Mouse (Mus musculus): Measurements from ENCODE around the gene AU040320. TPM values are rescaled to one million over a fixed set of nuclear protein-coding genes. Genes with fewer than 3 reads are reported as not detected.

Gene AU040320
- polyA plus RNA-seq, 1 experiment, result 56.6 TPM

DNA sequence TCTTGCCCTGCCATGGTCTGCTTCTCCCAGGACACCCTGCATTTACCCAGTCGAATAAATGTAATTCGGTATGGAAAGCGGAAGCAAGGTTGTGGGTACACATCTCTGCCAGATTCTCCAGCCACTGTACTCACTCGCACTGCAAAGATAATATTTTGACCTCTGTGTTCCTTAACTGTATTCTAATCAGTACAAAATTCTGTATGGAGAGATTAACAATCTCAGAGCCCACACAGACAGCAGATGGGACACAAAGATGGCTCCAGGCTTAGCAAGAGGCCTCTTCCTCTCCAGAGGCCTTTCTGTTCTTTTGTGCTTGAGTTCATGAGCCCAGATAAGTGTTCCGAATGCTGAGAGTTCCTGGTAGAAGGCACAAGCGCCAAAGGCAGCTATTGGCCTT lies 20.5 kb downstream of the AU040320 start:
- H3K27me3 ChIP-seq (replicated peaks; ENCODE audit: control insufficient read depth, insufficient read depth, low read length), result no peaks in the 10 kb centered on the region
- no peaks in the 10 kb centered on the region for H3K36me3 ChIP-seq (ENCODE audit: control insufficient read depth, insufficient read depth, low read length)
- H3K27ac ChIP-seq (ENCODE audit: insufficient read depth, low read depth, low read length), result no peak overlapping the region
- WGBS, result 95% methylated on average over 6 of the region's 6 CpGs
- no peak overlapping the region for H3K4me3 ChIP-seq (ENCODE audit: insufficient read depth, low read depth, low read length)
- H3K4me1 ChIP-seq (ENCODE audit: control insufficient read depth, insufficient read depth, low read length), result no peaks in the 10 kb centered on the region
- DNase-seq, result no peak
- TF ChIP-seq CTCF (conservative IDR thresholded peaks at IDR 0.05; ENCODE audit: insufficient read depth, insufficient read length, low read depth, low read length) (no peak), POLR2A (IDR thresholded peaks at IDR 0.05; ENCODE audit: low read depth, low read length) (no peak)

GRCm38 (mm10) chr4:126775182-126775581 lies 21.8 kb downstream of the AU040320 start:
- no peak for TF ChIP-seq POLR2A (IDR thresholded peaks at IDR 0.05; ENCODE audit: low read depth, low read length)
- TF ChIP-seq CTCF (conservative IDR thresholded peaks at IDR 0.05; ENCODE audit: insufficient read depth, insufficient read length, low read depth, low read length), result no peak
- no peak for DNase-seq
- H3K4me3 ChIP-seq (ENCODE audit: insufficient read depth, low read depth, low read length), result no peak overlapping the region
- H3K36me3 ChIP-seq (ENCODE audit: control insufficient read depth, insufficient read depth, low read length), result no peaks in the 10 kb centered on the region
- 61% methylated on average over 1 of the region's 1 CpGs for WGBS
- no peak overlapping the region for H3K27ac ChIP-seq (ENCODE audit: insufficient read depth, low read depth, low read length)
- H3K27me3 ChIP-seq (replicated peaks; ENCODE audit: control insufficient read depth, insufficient read depth, low read length), result no peaks in the 10 kb centered on the region
- H3K4me1 ChIP-seq (ENCODE audit: control insufficient read depth, insufficient read depth, low read length), result no peaks in the 10 kb centered on the region

DNA sequence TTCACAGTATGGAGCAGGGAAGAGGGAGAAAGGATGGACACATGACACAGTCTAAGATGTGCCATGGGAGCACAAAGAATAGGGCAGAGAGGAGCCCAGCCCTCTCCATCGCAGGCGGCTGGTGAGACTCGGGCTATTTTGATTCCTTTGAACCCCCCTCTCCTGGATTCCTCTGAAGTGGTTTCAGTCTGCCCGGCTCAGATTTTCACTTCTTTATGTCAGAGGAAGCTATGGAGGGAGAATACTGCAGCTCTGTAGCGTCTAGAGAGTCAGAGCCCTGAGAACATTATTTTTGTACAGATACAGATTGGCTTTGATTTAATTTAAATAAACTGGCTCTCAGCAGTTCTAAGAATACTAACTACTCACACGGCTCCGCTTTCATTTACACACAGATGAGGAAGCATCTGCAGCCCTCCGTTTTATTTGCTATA lies 25.8 kb downstream of the AU040320 start:
- 56% methylated on average over 8 of the region's 8 CpGs for WGBS
- Histone ChIP-seq H3K27ac (ENCODE audit: insufficient read depth, low read depth, low read length) (no peak overlapping the region), H3K27me3 (replicated peaks; ENCODE audit: control insufficient read depth, insufficient read depth, low read length) (no peaks in the 10 kb centered on the region), H3K4me3 (ENCODE audit: insufficient read depth, low read depth, low read length) (no peak overlapping the region), H3K36me3 (ENCODE audit: control insufficient read depth, insufficient read depth, low read length) (no peaks in the 10 kb centered on the region), H3K4me1 (ENCODE audit: control insufficient read depth, insufficient read depth, low read length) (no peaks in the 10 kb centered on the region)
- no peak for DNase-seq
- no peak for TF ChIP-seq POLR2A (IDR thresholded peaks at IDR 0.05; ENCODE audit: low read depth, low read length)
- TF ChIP-seq CTCF (conservative IDR thresholded peaks at IDR 0.05; ENCODE audit: insufficient read depth, insufficient read length, low read depth, low read length), result no peak

DNA sequence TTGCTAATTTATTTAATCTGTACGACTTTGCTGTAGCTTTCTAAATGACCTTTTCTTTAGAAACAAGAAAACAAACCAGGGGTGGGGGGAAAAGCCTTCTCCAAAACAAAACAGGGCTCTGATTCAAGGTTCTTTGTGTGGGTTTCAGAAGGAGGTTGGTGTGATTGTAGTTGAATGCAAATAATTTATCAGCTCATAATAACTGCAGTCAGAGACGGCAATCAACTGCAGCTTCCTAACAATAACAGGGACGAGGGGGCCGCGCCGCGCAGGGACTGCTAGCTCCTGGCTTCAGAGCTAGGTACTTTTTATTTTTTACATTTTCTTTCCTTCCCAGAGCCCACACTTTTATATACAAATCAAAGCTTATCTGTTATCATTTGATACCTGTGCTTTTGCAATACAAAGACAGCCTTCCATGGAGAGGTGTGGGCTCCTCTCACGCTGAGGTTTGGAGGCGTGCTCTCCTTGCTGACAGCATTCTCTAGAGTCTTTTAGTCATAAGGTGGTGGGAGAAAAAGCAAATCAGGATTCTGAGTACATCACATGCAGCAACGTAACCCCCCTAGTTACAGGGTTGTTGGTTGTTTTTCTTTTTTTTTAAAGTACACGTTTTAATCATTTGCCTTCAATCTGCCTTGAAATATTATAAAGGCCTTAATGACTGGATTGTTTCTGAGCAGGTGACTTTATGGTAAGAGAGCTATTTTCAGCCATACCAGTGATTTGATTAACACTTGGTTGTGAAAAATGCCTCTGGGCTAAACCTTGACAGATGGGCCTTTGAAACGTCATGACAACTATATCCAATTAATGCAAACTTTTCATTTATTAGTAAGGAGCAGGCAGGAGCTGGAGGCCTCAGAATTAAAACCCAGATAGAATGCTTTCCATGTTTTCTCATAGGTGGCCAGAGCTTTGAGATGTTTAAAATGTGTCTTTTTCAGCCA lies 26.8 kb downstream of the AU040320 start:
- H3K27me3 ChIP-seq (replicated peaks; ENCODE audit: control insufficient read depth, insufficient read depth, low read length), result no peaks in the 10 kb centered on the region
- no peaks in the 10 kb centered on the region for H3K36me3 ChIP-seq (ENCODE audit: control insufficient read depth, insufficient read depth, low read length)
- no peak overlapping the region for H3K4me3 ChIP-seq (ENCODE audit: insufficient read depth, low read depth, low read length)
- H3K4me1 ChIP-seq (ENCODE audit: control insufficient read depth, insufficient read depth, low read length), result no peaks in the 10 kb centered on the region
- TF ChIP-seq POLR2A (IDR thresholded peaks at IDR 0.05; ENCODE audit: low read depth, low read length) (no peak), CTCF (conservative IDR thresholded peaks at IDR 0.05; ENCODE audit: insufficient read depth, insufficient read length, low read depth, low read length) (no peak)
- no peak overlapping the region for H3K27ac ChIP-seq (ENCODE audit: insufficient read depth, low read depth, low read length)
- 78% methylated on average over 12 of the region's 12 CpGs for WGBS
- no peak for DNase-seq

DNA sequence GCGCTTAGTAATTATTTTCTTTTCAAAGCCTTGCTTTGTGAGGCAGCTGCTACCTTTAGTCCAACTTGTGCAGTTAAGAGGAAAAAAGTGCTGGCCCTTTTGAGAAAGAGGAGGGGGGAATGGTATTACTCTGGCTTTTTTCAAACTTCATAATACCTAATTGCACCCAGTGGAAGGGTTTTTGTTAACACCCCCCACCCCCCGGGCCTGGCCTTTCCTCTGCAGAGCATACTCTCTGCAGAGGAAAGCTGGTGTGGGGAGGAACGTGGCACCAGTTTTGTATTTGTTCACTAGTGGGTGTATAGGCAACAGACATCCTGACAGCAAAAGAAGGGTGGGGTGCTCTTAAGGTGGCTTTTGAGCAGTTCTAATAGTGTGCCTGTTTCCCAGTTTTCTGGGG lies 28.5 kb downstream of the AU040320 start:
- DNase-seq, result no peak
- TF ChIP-seq CTCF (conservative IDR thresholded peaks at IDR 0.05; ENCODE audit: insufficient read depth, insufficient read length, low read depth, low read length), result no peak
- TF ChIP-seq POLR2A (IDR thresholded peaks at IDR 0.05; ENCODE audit: low read depth, low read length), result no peak
- Histone ChIP-seq H3K27me3 (replicated peaks; ENCODE audit: control insufficient read depth, insufficient read depth, low read length) (no peaks in the 10 kb centered on the region), H3K36me3 (ENCODE audit: control insufficient read depth, insufficient read depth, low read length) (no peaks in the 10 kb centered on the region), H3K4me3 (ENCODE audit: insufficient read depth, low read depth, low read length) (no peak overlapping the region), H3K27ac (ENCODE audit: insufficient read depth, low read depth, low read length) (no peak overlapping the region), H3K4me1 (ENCODE audit: control insufficient read depth, insufficient read depth, low read length) (no peaks in the 10 kb centered on the region)
- 89% methylated on average over 3 of the region's 3 CpGs for WGBS

- DNase-seq, result no peak
- Histone ChIP-seq H3K27ac (ENCODE audit: insufficient read depth, low read depth, low read length) (no peak overlapping the region), H3K27me3 (replicated peaks; ENCODE audit: control insufficient read depth, insufficient read depth, low read length) (no peaks in the 10 kb centered on the region), H3K36me3 (ENCODE audit: control insufficient read depth, insufficient read depth, low read length) (no peaks in the 10 kb centered on the region), H3K4me1 (ENCODE audit: control insufficient read depth, insufficient read depth, low read length) (no peaks in the 10 kb centered on the region), H3K4me3 (ENCODE audit: insufficient read depth, low read depth, low read length) (no peak overlapping the region)
- WGBS, result 83% methylated on average over 8 of the region's 8 CpGs
- TF ChIP-seq POLR2A (IDR thresholded peaks at IDR 0.05; ENCODE audit: low read depth, low read length), result no peak
- no peak for TF ChIP-seq CTCF (conservative IDR thresholded peaks at IDR 0.05; ENCODE audit: insufficient read depth, insufficient read length, low read depth, low read length)
These were observed 29.2 kb downstream of the AU040320 start for GRCm38 (mm10) chr4:126782512-126782911.

DNA sequence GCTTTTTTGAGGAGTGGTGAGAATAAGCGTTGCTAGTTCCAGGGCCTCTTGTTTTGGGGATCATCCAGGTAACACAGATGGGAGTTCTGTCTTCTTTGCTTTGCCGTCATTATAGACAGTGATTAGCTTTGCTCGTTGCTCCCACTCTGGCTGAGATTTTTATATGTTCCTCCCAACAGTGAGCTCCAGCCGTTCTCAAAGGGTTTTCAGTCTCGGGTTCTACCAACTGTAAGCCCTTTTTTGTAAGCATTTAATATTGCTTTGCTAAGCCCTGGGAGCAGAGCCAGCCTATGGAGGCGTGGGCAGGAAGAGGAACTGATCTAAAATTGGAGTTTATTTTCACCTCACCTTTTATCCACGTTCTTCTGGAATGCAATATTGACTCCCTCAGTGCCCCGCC lies 29.7 kb downstream of the AU040320 start:
- Histone ChIP-seq H3K36me3 (ENCODE audit: control insufficient read depth, insufficient read depth, low read length) (no peaks in the 10 kb centered on the region), H3K4me3 (ENCODE audit: insufficient read depth, low read depth, low read length) (no peak overlapping the region), H3K4me1 (ENCODE audit: control insufficient read depth, insufficient read depth, low read length) (no peaks in the 10 kb centered on the region), H3K27me3 (replicated peaks; ENCODE audit: control insufficient read depth, insufficient read depth, low read length) (no peaks in the 10 kb centered on the region), H3K27ac (ENCODE audit: insufficient read depth, low read depth, low read length) (no peak overlapping the region)
- 70% methylated on average over 8 of the region's 8 CpGs for WGBS
- DNase-seq, result no peak
- TF ChIP-seq POLR2A (IDR thresholded peaks at IDR 0.05; ENCODE audit: low read depth, low read length) (no peak), CTCF (conservative IDR thresholded peaks at IDR 0.05; ENCODE audit: insufficient read depth, insufficient read length, low read depth, low read length) (no peak)
